Mouse (Mus musculus) urinary bladder, postnatal 36 days (tissue): ENCODE data around the gene Armh2.
"Not testable (repeated sequence)": the region's sequence is repeated elsewhere in the genome, so short reads cannot be mapped to it uniquely, and the experiment has no call there.

Experiments used
- DNase-seq, 2 experiments: peaks; one replicate each; pipeline ENCODE4 v3.0.0; 2022; ENCODE audit warnings: low spot score in 2 of 2, mixed read lengths in 1 of 2

Armh2 gene

GRCm38 (mm10) chr13:24757820-24758564, 17.0 kb downstream of the Armh2 start:
- no peak for DNase-seq

GRCm38 (mm10) chr13:24759451-24759850, 18.4 kb downstream of the Armh2 start:
- DNase-seq, result no peak

GRCm38 (mm10) chr13:24760351-24760870, 19.4 kb downstream of the Armh2 start:
- DNase-seq, result no peak

GRCm38 (mm10) chr13:24761083-24761402, 20.0 kb downstream of the Armh2 start:
- no peak for DNase-seq

DNA sequence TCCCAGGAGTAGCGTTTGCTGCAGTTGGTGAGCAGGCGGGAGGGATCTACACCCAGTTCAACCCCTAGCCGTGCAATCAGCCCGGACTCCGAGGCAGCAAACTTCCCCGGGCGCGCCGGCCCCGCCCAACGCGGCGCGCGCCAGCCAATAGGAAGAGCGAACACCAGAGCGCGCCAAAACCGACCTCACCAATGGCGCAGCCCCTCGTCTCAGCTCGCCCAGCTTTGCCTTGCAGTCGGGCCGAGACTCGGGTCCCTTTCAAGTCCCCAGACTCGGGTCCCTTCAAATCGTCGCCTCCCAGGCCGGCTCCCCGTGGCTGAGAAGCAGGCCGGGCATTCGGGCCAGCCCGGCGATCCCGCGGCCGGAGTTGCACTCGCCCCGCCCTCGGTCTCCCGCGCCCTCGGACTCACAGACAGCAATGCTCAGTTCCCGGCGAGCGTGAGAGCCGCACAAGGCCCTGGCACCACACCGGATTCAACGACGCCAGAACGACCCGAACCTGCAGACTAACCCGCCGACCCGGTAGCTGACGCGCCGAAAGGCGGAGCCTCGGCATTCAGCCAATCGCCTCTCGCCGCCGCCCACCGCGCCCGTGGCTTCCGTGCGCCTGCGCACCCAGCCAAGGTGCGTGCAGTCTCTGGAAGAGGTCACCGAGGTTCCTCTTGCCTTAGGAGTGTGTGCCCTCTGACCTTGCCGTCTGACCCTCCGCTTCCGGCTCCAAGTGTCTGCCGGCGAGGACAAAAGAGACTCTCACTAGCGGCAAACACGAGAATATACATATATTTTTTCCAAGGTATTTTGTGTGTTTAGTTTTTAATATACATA, 20.6 kb downstream of the Armh2 start, which contains the start of gene Gmnn:
Gmnn (minus strand) TSS at position 521 of the 825 bp plus-strand sequence.
- peak; percentile 84 to 87 for DNase-seq

- no peak for DNase-seq
Measured at GRCm38 (mm10) chr13:24762254-24762653, 21.2 kb downstream of the Armh2 start.

DNA sequence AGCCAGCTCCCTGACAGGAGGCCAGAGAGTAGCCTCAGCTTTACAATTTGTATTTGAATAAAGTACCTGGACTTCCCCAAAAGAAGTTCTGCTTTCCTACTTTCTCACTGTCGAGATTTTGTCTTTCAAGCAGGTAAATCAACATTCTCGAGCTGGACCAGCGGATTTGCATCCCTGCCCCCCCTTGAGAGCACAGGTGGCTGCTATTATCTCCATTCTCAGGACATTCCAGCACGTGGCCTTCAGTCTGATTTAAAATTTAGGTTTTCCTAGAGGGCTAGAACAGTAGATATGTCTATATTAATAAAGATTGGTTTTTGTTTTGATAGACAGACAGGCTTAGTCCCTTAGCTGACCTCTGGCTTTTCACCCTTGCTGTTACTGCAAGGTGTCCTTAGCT, 26.8 kb downstream of the Armh2 start:
- not testable (repeated sequence) for DNase-seq

DNA sequence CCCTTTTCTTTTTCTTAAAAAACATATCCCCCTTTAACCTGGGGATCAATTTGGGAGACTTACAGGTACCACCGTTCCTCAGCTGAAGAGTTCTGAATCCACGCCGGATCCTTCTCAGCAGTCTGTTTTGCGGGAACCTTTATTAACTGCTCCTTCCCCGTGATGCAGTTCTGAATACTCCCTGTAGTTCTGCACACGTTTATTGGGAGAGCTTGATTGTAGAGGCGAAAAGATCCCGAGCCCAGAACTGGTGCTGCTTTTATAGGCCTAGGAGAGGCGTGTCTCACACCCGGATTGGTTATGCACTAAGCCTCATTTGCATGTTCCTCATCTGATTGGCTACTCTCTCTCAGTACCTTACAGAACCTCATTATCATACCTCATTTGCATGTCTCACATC, 30.4 kb downstream of the Armh2 start:
- not testable (repeated sequence) for DNase-seq

GRCm38 (mm10) chr13:24776146-24776844, 35.3 kb downstream of the Armh2 start:
- DNase-seq, result peak; percentile 23 to 28

DNA sequence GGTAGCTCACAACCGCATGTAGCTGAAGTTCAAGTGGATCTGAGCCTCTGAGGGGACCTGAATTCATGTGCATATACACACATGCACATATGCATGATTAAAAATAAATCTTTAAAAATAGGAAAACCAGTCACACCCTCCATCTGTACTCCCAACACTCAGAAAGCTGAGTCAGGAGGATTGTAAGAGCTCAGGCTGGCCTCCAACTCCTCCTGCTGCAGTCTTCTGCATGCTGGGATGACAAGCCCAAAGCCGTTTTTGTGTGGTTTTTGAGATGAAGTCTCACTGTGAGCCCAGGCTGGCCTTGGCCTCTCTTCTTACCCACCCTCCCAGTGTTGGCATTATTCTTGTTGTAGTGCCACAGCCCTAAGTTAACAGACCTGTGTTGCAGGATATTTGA, 37.0 kb downstream of the Armh2 start:
- DNase-seq, result no peak

DNA sequence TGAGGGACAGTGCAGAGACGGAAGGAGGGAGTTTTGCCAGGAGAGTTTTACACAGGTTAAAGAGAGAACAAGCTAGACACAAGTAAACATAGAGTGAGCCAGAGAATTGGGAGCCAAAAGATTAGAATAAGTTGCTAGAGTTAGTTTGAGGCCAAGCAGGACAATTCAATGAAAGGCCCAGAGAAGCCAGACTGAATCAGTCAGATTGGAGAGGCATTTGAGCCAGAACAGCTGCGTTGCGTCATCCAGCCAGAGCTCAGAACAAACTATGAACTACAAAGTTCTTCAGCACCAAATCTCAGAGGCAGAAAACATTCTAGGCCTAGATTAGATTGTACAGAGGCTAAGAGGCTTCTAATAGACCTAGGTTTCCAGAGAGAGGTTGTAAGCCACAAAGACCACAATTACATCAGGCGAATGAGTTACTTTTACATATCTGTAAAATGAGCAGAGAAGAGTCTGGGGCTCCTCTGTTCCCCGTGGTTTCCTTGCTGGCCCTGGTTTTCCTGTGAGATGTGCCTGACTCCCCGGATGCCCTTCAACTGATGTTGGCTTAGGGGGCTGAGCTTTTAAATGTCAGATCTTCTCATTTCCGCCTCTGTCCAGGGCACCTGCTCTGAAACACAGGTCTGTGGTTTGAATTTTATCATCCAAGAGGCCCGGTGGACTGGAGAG, 37.8 kb downstream of the Armh2 start:
- no peak for DNase-seq

- DNase-seq, result peak; percentile 34 to 43
Measured at GRCm38 (mm10) chr13:24781916-24782315, 40.9 kb downstream of the Armh2 start.

GRCm38 (mm10) chr13:24786014-24786490, 45.0 kb downstream of the Armh2 start:
- DNase-seq, result no peak

DNA sequence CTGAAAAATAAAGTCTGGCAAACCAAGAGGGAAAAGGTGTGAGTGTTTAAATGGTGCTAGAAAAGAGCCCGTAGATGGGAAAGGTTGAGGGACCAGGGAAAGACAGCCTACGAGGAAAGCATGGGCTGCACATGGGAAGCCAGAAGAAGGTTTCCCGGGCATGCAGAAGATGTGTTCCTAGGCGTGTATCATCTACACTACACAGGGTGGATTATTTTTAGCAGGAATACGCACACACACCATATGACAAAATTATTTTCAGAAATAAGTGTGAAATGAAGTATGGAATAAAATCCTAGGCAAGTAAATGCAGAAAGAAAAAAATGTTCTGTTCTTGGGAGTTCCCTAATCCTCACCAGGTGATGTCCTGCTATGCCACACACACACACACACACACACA, 46.4 kb downstream of the Armh2 start:
- no peak for DNase-seq

DNA sequence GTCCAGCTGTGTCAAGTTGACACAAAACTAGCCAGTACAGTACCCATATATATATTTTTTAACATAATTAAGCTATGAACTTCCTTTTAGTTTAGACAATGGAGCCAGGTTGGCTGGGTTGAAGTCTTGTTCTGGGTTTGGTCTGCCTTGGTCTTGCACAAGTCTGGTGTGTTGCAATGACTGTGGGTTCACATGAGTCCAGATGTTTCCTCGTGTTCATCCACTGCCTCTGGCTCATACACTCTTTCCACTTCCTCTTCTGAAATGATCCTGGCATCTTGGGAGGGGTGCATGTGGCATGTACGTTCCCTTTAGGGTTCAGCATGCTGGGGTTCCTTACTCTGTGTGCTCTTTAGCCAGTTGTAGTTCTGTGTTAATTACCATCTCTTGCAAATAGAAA, 50.3 kb downstream of the Armh2 start:
- peak in 1 of 2 experiments; percentile 55 for DNase-seq

GRCm38 (mm10) chr13:24792411-24793045, 51.5 kb downstream of the Armh2 start:
- DNase-seq, result peak in 1 of 2 experiments; percentile 18
